Mouse (Mus musculus) spleen, postnatal 0 days (tissue): ENCODE measurements around the gene Tjp1. TPM values are rescaled to one million over a fixed set of nuclear protein-coding genes. Genes with fewer than 3 reads are reported as not detected.

Experiments used
- polyA plus RNA-seq: library from polyadenylated mRNA; unstranded; fragments of >200 nt; fragmentation: Nextera tagmentation; extraction: Ambion mirVana; gene quantifications from 2 replicates; pipeline ENCODE4 v1.2.1, GENCODE M21; 2015

Tjp1 gene
- polyA plus RNA-seq: 6.2 and 7.7 TPM in 2 replicates

GRCm38 (mm10) chr7:65527071-65528007, at the start of gene Tjp1:
Tjp1 (minus strand) TSS chr7:65527781.

Other genes starting within 250 kb of the Tjp1 start
- 15.3 and 17.5 TPM in 2 replicates for gene Tarsl2, start 117.1 kb upstream of the Tjp1 start, polyA plus RNA-seq
- 38.5 and 41.4 TPM in 2 replicates for gene Tm2d3, start 163.4 kb upstream of the Tjp1 start, polyA plus RNA-seq